Mouse (Mus musculus) limb, embryonic 14.5 days (tissue): ENCODE measurements at regions not wholly inside any gene's neighbourhood (a gene's known extent, or its start where the extent isn't known, plus 50 kb on each side); places are given as distances from the start of the nearest gene placed in this dataset.

Experiments used
- ATAC-seq: fragments of 200-750 bp; cut with Nextera tagmentation; 2 replicates; pipeline ENCODE4 v1.8.0; 2017; ENCODE audit warnings: low read depth, moderate number of reproducible peaks, moderate TSS enrichment; ENCODE audit not compliant: low FRiP score
- DNase-seq: peaks from one replicate; pipeline ENCODE4 v3.0.0-alpha.2; 2015; ENCODE audit warnings: low spot score
- H3K27ac ChIP-seq: fragments of 300-500 bp; sonication (generic); replicated peaks from 2 replicates; pipeline ENCODE4 v1.5.1; 2014; ENCODE audit warnings: low read depth, mild to moderate bottlenecking, low read length, moderate library complexity, mixed read lengths
- H3K27me3 ChIP-seq: fragments of 300-500 bp; sonication (generic); 2 replicates; pipeline ENCODE4 v1.6.1; 2014; ENCODE audit warnings: low read length, mixed read lengths; ENCODE audit not compliant: control insufficient read depth, insufficient read depth
- H3K36me3 ChIP-seq: fragments of 300-500 bp; sonication (generic); 2 replicates; pipeline ENCODE4 v1.6.1; 2014; ENCODE audit warnings: mild to moderate bottlenecking, low read length, moderate library complexity, mixed read lengths; ENCODE audit not compliant: control insufficient read depth, insufficient read depth
- H3K4me1 ChIP-seq: fragments of 300-500 bp; sonication (generic); 2 replicates; pipeline ENCODE4 v1.6.1; 2014; ENCODE audit warnings: antibody characterized with exemption, low read length, mixed read lengths; ENCODE audit not compliant: control insufficient read depth, insufficient read depth
- H3K4me2 ChIP-seq: fragments of 300-500 bp; sonication (generic); replicated peaks from 2 replicates; pipeline ENCODE4 v1.6.1; 2014; ENCODE audit warnings: low read depth, mild to moderate bottlenecking, low read length, moderate library complexity; ENCODE audit not compliant: severe bottlenecking
- H3K4me3 ChIP-seq: fragments of 300-500 bp; sonication (generic); replicated peaks from 2 replicates; pipeline ENCODE4 v1.5.1; 2014; ENCODE audit warnings: low read length
- H3K9ac ChIP-seq: fragments of 300-500 bp; sonication (generic); 2 replicates; pipeline ENCODE4 v1.6.1; 2014; ENCODE audit warnings: mild to moderate bottlenecking, low read depth, low read length, moderate library complexity; ENCODE audit not compliant: severe bottlenecking
- H3K9me3 ChIP-seq: fragments of 300-500 bp; sonication (generic); 2 replicates; pipeline ENCODE4 v1.6.1; 2016; ENCODE audit warnings: low read length; ENCODE audit not compliant: control insufficient read depth
- POLR2A ChIP-seq: fragments of 200-500 bp; IDR thresholded peaks from 2 replicates; pipeline ENCODE4 v1.8.0; 2012; ENCODE audit warnings: inconsistent platforms, mild to moderate bottlenecking, moderate library complexity, borderline replicate concordance; ENCODE audit not compliant: insufficient read depth, insufficient read length; ENCODE audit errors: extremely low read depth
- WGBS: fragments of 180-500 bp; shearing (Covaris S2); extraction: QIAGEN DNeasy Blood & Tissue Kit; methylation state at CpG from one replicate; pipeline ENCODE4 v1.1.7; 2014; 5-methylcytosine and 5-hydroxymethylcytosine counted together

- Histone ChIP-seq H3K27ac (no peak overlapping the region), H3K4me2 (no peak overlapping the region), H3K9ac (no peak overlapping the region), H3K27me3 (no peaks in the 10 kb centered on the region), H3K36me3 (no peaks in the 10 kb centered on the region), H3K4me3 (no peak overlapping the region), H3K9me3 (no peaks in the 10 kb centered on the region; the same call in 1 of the 2 replicates), H3K4me1 (peaks cover 10% of the 10 kb centered on the region; the same call in 1 of the 2 replicates)
- WGBS = 68% methylated on average over 2 of the region's 2 CpGs
- no peak for TF ChIP-seq POLR2A
- ATAC-seq = no peak
- no peak for DNase-seq
Measured at GRCm38 (mm10) chr1:152214376-152214775, 124.5 kb upstream of the 1700025G04Rik start.

GRCm38 (mm10) chr1:152203187-152203586 is 113.3 kb upstream of the 1700025G04Rik start:
- Histone ChIP-seq H3K4me1 (no peaks in the 10 kb centered on the region), H3K4me3 (no peak overlapping the region), H3K9me3 (no peaks in the 10 kb centered on the region), H3K9ac (no peak overlapping the region), H3K4me2 (no peak overlapping the region), H3K36me3 (no peaks in the 10 kb centered on the region), H3K27me3 (no peaks in the 10 kb centered on the region), H3K27ac (peak overlapping the region; percentile 40; the same call in 1 of the 2 replicates)
- peak; percentile 79 for DNase-seq
- peak; percentile 89 for ATAC-seq
- no peak for TF ChIP-seq POLR2A
- WGBS = 54% methylated on average over 2 of the region's 2 CpGs

- Histone ChIP-seq H3K36me3 (no peaks in the 10 kb centered on the region), H3K4me3 (no peak overlapping the region), H3K4me2 (no peak overlapping the region), H3K27ac (no peak overlapping the region), H3K9ac (no peak overlapping the region), H3K4me1 (no peaks in the 10 kb centered on the region), H3K27me3 (no peaks in the 10 kb centered on the region), H3K9me3 (no peaks in the 10 kb centered on the region)
- TF ChIP-seq POLR2A = no peak
- 71% methylated on average over 6 of the region's 6 CpGs for WGBS
- no peak for ATAC-seq
- DNase-seq = no peak
Measured at GRCm38 (mm10) chr1:152188700-152189099, 98.8 kb upstream of the 1700025G04Rik start.

- H3K4me1 ChIP-seq = no peaks in the 10 kb centered on the region
- DNase-seq = no peak
- no peak overlapping the region for H3K27ac ChIP-seq
- H3K9me3 ChIP-seq = no peaks in the 10 kb centered on the region
- no peak overlapping the region for H3K9ac ChIP-seq
- no peak overlapping the region for H3K4me3 ChIP-seq
- TF ChIP-seq POLR2A = no peak
- 81% methylated on average over 3 of the region's 3 CpGs for WGBS
- no peaks in the 10 kb centered on the region for H3K27me3 ChIP-seq
- ATAC-seq = no peak
- H3K4me2 ChIP-seq = no peak overlapping the region
- no peaks in the 10 kb centered on the region for H3K36me3 ChIP-seq
Measured at GRCm38 (mm10) chr1:152184956-152185355, 95.0 kb upstream of the 1700025G04Rik start.

GRCm38 (mm10) chr1:152176267-152176970 is 86.5 kb upstream of the 1700025G04Rik start:
- no peaks in the 10 kb centered on the region for H3K27me3 ChIP-seq
- no peak for TF ChIP-seq POLR2A
- WGBS = 84% methylated on average over 9 of the region's 9 CpGs
- ATAC-seq = no peak
- no peaks in the 10 kb centered on the region; the same call in 1 of the 2 replicates for H3K4me1 ChIP-seq
- no peaks in the 10 kb centered on the region for H3K9me3 ChIP-seq
- no peak overlapping the region for H3K27ac ChIP-seq
- H3K9ac ChIP-seq = no peak overlapping the region
- no peak for DNase-seq
- H3K4me3 ChIP-seq = no peak overlapping the region
- no peak overlapping the region for H3K4me2 ChIP-seq
- no peaks in the 10 kb centered on the region for H3K36me3 ChIP-seq
